Mouse (Mus musculus): ENCODE data around the gene Rpgrip1l. TPM values are rescaled to one million over a fixed set of nuclear protein-coding genes. Genes with fewer than 3 reads are reported as not detected.

Gene Rpgrip1l
- polyA plus RNA-seq, 1 experiment from 2014 or later, result 14.4 TPM

Other genes with a start within 250 kb of the Rpgrip1l start
- gene Rbl2, start 243.2 kb downstream of the Rpgrip1l start, polyA plus RNA-seq (2016; fragmentation: Nextera tagmentation; extraction: Ambion mirVana), result 16.5 and 19.1 TPM in 2 replicates
- gene Aktip, start 113.3 kb downstream of the Rpgrip1l start, polyA plus RNA-seq (2016; fragmentation: Nextera tagmentation; extraction: Ambion mirVana), result 107 TPM in 2 replicates
- gene Fto, start 263 bp upstream of the Rpgrip1l start, polyA plus RNA-seq (2016; fragmentation: Nextera tagmentation; extraction: Ambion mirVana), result 115 and 116 TPM in 2 replicates

All from midbrain, embryonic 12.5 days (tissue).